Mouse (Mus musculus): Measurements from ENCODE around the gene Phkg2.

GRCm38 (mm10) chr7:127551558-127551957 lies 21.6 kb upstream of the Phkg2 start:
- TF ChIP-seq POLR2A (IDR thresholded peaks at IDR 0.05; ENCODE audit: control insufficient read depth, low read depth, low read length) (no peak), CTCF (IDR thresholded peaks at IDR 0.05; ENCODE audit: control insufficient read depth, insufficient read depth, insufficient replicate concordance, low read depth, low read length) (no peak)

All from testis, adult 2 months (tissue).